Mouse (Mus musculus): ENCODE results near the gene Arhgap18. TPM values are rescaled to one million over a fixed set of nuclear protein-coding genes. Genes with fewer than 3 reads are reported as not detected.

The Arhgap18 gene
- polyA plus RNA-seq (2014; fragmentation: Nextera tagmentation; extraction: Ambion mirVana): 18.2 and 20.9 TPM in 2 replicates

- peak within 1 kb of the TSS; percentile 8; the same call in 1 of the 2 replicates for H3K9ac ChIP-seq (ENCODE audit: low read length)
- WGBS: 76% methylated on average over 11 of the region's 11 CpGs
- DNase-seq (ENCODE audit: low spot score) (no peak), ATAC-seq (replicated peaks; ENCODE audit: low FRiP score) (peak; percentile 58)
- H3K4me1 ChIP-seq (replicated peaks; ENCODE audit: control insufficient read depth, insufficient read depth, low read length): no peaks in the 10 kb centered on the region
- peak within 1 kb of the TSS; percentile 46; the same call in 1 of the 2 replicates for H3K27ac ChIP-seq (ENCODE audit: low read depth, low read length)
- peak within 1 kb of the TSS; percentile 13; the same call in 1 of the 2 replicates for H3K4me2 ChIP-seq (ENCODE audit: low read depth, low read length, severe bottlenecking)
- no peaks in the 10 kb centered on the region for H3K27me3 ChIP-seq (ENCODE audit: control insufficient read depth, insufficient read depth, low read length)
- H3K4me3 ChIP-seq (ENCODE audit: low read depth, low read length): no peak within 1 kb of the TSS
- no peaks in the 10 kb centered on the region for H3K9me3 ChIP-seq (ENCODE audit: control insufficient read depth, low read length)
- no peaks in the 10 kb centered on the region for H3K36me3 ChIP-seq (ENCODE audit: control insufficient read depth, insufficient read depth, low read length)
Observed at GRCm38 (mm10) chr10:26752929-26753567, at the start of gene Arhgap18. Gene Arhgap18, plus strand, starts transcription at chr10:26753421.

DNA sequence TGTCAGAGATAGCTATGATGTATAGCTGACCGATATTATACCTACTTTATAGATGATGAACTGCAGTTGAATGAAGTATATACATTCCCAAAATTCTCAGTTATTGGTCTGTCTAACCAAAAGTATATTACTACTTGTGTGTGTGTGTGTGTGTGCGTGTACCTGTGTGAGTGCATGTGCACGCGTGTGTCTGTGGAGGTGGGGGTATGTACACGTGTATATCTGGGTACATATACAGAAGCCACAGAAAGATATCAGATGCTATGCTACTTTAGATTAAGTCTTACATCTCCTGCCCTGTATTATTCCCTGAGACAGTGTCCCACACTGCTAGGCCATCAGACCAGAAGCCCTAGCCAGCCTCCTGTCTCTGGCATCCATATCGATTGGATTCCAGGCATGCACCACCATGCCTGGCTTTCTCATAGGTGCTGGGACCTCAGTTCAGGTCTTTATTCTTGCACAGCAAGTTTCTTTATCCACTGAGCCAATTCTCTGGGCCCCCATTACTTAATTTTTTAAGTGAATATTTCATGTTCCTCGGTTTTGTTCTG is 42.7 kb upstream of the Arhgap18 start:
- peak; percentile 21; the same call in 1 of the 2 replicates for ATAC-seq (replicated peaks; ENCODE audit: low FRiP score)
- H3K4me3 ChIP-seq (ENCODE audit: low read depth, low read length): no peak overlapping the region
- H3K36me3 ChIP-seq (ENCODE audit: control insufficient read depth, insufficient read depth, low read length): no peaks in the 10 kb centered on the region
- H3K9ac ChIP-seq (ENCODE audit: low read length): no peak overlapping the region
- WGBS: 97% methylated on average over 7 of the region's 7 CpGs
- no peaks in the 10 kb centered on the region for H3K4me1 ChIP-seq (replicated peaks; ENCODE audit: control insufficient read depth, insufficient read depth, low read length)
- no peaks in the 10 kb centered on the region for H3K9me3 ChIP-seq (ENCODE audit: control insufficient read depth, low read length)
- no peak overlapping the region for H3K27ac ChIP-seq (ENCODE audit: low read depth, low read length)
- no peak overlapping the region for H3K4me2 ChIP-seq (ENCODE audit: low read depth, low read length, severe bottlenecking)
- no peak for DNase-seq (ENCODE audit: low spot score)
- no peaks in the 10 kb centered on the region for H3K27me3 ChIP-seq (ENCODE audit: control insufficient read depth, insufficient read depth, low read length)

DNA sequence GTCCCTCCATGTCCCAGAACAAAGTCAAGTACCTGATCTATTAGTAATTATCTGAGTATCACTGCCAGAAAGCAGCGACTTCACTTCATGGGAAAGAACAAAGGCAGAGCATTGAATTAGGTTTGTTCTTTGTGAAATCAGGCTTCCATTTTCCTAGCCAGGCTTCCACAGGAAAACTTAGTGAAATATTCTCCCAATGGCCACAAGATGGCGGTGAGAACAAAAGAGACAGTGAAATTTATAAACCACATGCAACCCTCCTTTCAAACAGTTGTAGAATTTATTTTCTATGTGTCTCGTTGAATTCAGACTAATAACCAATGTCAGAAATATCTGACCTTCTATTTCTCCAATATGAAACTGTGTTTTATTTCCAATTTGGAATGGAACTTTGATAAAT is 42.2 kb upstream of the Arhgap18 start:
- H3K4me1 ChIP-seq (replicated peaks; ENCODE audit: control insufficient read depth, insufficient read depth, low read length): no peaks in the 10 kb centered on the region
- no peak overlapping the region for H3K9ac ChIP-seq (ENCODE audit: low read length)
- ATAC-seq (replicated peaks; ENCODE audit: low FRiP score) (peak; percentile 62), DNase-seq (ENCODE audit: low spot score) (no peak)
- H3K27me3 ChIP-seq (ENCODE audit: control insufficient read depth, insufficient read depth, low read length): no peaks in the 10 kb centered on the region
- H3K9me3 ChIP-seq (ENCODE audit: control insufficient read depth, low read length): no peaks in the 10 kb centered on the region
- no peak overlapping the region for H3K4me3 ChIP-seq (ENCODE audit: low read depth, low read length)
- no peaks in the 10 kb centered on the region for H3K36me3 ChIP-seq (ENCODE audit: control insufficient read depth, insufficient read depth, low read length)
- 13% methylated on average over 3 of the region's 3 CpGs for WGBS
- no peak overlapping the region for H3K4me2 ChIP-seq (ENCODE audit: low read depth, low read length, severe bottlenecking)
- H3K27ac ChIP-seq (ENCODE audit: low read depth, low read length): no peak overlapping the region

DNA sequence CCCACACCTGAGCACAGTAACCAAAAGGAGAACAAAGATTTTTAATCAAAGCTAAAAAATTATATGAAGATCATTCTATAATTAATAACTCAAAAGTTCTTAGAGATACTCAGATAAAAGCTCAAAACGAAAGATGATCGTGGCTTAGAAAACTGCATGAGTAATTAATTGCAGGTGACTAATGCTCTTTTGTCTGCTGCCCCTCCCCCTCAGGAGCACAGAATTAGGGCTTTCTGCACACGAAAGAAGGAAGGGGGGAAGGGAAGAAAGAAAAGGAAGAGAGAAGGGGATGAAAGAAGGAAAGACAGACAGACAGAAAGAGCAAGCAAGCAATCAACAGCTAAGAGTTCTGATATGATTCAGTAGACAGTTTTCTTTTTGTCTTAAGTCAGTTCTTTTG is 39.2 kb upstream of the Arhgap18 start:
- ATAC-seq (replicated peaks; ENCODE audit: low FRiP score) (no peak), DNase-seq (ENCODE audit: low spot score) (no peak)
- H3K4me3 ChIP-seq (ENCODE audit: low read depth, low read length): no peak overlapping the region
- no peaks in the 10 kb centered on the region for H3K4me1 ChIP-seq (replicated peaks; ENCODE audit: control insufficient read depth, insufficient read depth, low read length)
- no peaks in the 10 kb centered on the region for H3K9me3 ChIP-seq (ENCODE audit: control insufficient read depth, low read length)
- 37% methylated on average over 3 of the region's 3 CpGs for WGBS
- H3K9ac ChIP-seq (ENCODE audit: low read length): no peak overlapping the region
- no peak overlapping the region for H3K4me2 ChIP-seq (ENCODE audit: low read depth, low read length, severe bottlenecking)
- no peak overlapping the region for H3K27ac ChIP-seq (ENCODE audit: low read depth, low read length)
- no peaks in the 10 kb centered on the region for H3K36me3 ChIP-seq (ENCODE audit: control insufficient read depth, insufficient read depth, low read length)
- H3K27me3 ChIP-seq (ENCODE audit: control insufficient read depth, insufficient read depth, low read length): no peaks in the 10 kb centered on the region

- no peaks in the 10 kb centered on the region for H3K4me1 ChIP-seq (replicated peaks; ENCODE audit: control insufficient read depth, insufficient read depth, low read length)
- no peak overlapping the region for H3K4me3 ChIP-seq (ENCODE audit: low read depth, low read length)
- ATAC-seq (replicated peaks; ENCODE audit: low FRiP score) (no peak), DNase-seq (ENCODE audit: low spot score) (no peak)
- H3K4me2 ChIP-seq (ENCODE audit: low read depth, low read length, severe bottlenecking): no peak overlapping the region
- no peak overlapping the region for H3K9ac ChIP-seq (ENCODE audit: low read length)
- H3K27me3 ChIP-seq (ENCODE audit: control insufficient read depth, insufficient read depth, low read length): no peaks in the 10 kb centered on the region
- no peaks in the 10 kb centered on the region for H3K9me3 ChIP-seq (ENCODE audit: control insufficient read depth, low read length)
- no peaks in the 10 kb centered on the region for H3K36me3 ChIP-seq (ENCODE audit: control insufficient read depth, insufficient read depth, low read length)
- H3K27ac ChIP-seq (ENCODE audit: low read depth, low read length): no peak overlapping the region
- 91% methylated on average over 2 of the region's 2 CpGs for WGBS
Observed at GRCm38 (mm10) chr10:26724704-26725103, 28.5 kb upstream of the Arhgap18 start.

DNA sequence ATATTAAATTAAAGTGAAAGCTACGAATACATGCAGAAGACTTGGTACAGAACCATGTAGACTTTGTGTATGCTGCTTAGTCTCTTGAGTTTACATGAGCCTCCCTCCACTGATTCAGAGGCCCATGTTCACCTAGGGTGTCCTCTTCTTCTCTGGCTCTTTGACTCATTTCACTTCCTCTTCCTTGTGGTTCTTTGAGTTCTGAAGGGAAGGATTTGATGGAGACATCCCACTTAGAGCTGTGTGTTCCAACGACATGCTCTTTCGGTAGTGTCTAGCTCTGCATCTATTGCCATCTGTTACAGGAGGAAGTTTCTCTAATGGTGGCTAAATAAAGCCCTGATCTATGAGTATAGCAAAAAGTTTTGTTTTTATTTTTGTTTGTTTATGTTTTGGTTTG is 28.0 kb upstream of the Arhgap18 start:
- ATAC-seq (replicated peaks; ENCODE audit: low FRiP score) (no peak), DNase-seq (ENCODE audit: low spot score) (no peak)
- Histone ChIP-seq H3K9ac (ENCODE audit: low read length) (no peak overlapping the region), H3K4me2 (ENCODE audit: low read depth, low read length, severe bottlenecking) (no peak overlapping the region), H3K4me1 (replicated peaks; ENCODE audit: control insufficient read depth, insufficient read depth, low read length) (no peaks in the 10 kb centered on the region), H3K9me3 (ENCODE audit: control insufficient read depth, low read length) (no peaks in the 10 kb centered on the region), H3K36me3 (ENCODE audit: control insufficient read depth, insufficient read depth, low read length) (no peaks in the 10 kb centered on the region), H3K27me3 (ENCODE audit: control insufficient read depth, insufficient read depth, low read length) (no peaks in the 10 kb centered on the region), H3K4me3 (ENCODE audit: low read depth, low read length) (no peak overlapping the region), H3K27ac (ENCODE audit: low read depth, low read length) (no peak overlapping the region)
- 91% methylated on average over 3 of the region's 3 CpGs for WGBS

- WGBS: 82% methylated on average over 3 of the region's 3 CpGs
- H3K9ac ChIP-seq (ENCODE audit: low read length): no peak overlapping the region
Observed at GRCm38 (mm10) chr10:26750827-26751226, 2.4 kb upstream of the Arhgap18 start.

DNA sequence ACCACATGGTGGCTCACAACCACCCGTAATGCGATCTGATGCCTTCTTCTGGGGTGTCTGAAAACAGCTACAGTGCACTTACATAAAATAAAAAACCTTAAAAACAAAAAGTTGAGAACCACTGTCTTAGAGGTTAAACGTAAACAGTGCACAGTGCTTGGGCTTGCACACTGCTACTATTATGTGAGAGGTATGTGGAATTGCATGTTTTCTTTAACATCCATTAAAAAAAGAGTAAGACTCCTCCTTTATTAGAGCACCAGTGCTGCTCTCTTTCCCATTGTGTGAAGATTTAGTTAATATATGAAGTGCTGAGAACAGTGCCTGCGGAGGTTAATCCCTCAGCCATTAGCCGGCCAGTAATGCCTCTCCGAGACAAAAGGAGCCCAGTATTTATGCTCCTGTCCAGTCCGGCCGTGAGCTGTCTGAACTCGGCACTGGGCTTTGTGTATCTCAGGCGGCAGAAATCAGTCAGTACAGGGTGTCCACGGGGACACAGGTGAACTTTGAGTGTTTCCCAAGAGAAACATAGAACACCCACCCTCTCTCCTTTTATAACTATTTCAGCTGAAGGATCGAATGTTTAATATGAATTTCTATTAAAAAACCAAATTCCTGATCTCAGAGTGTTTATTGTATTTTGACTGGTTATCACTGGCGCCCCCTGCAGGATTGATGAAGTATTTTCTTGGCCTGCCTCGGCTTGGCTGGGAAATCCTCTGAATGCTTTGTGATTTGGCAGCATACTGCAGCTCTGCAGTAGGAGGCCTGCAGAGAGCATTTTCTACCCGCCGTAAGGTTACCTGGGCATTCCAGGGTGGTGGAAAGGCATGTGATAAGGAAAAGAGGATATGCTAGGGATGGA is 925 bp upstream of the Arhgap18 start:
- Histone ChIP-seq H3K9me3 (ENCODE audit: control insufficient read depth, low read length) (no peaks in the 10 kb centered on the region), H3K4me1 (replicated peaks; ENCODE audit: control insufficient read depth, insufficient read depth, low read length) (no peaks in the 10 kb centered on the region), H3K4me2 (ENCODE audit: low read depth, low read length, severe bottlenecking) (peak overlapping the region; percentile 13; the same call in 1 of the 2 replicates), H3K4me3 (ENCODE audit: low read depth, low read length) (no peak overlapping the region), H3K9ac (ENCODE audit: low read length) (peak overlapping the region; percentile 8; the same call in 1 of the 2 replicates), H3K27me3 (ENCODE audit: control insufficient read depth, insufficient read depth, low read length) (no peaks in the 10 kb centered on the region), H3K36me3 (ENCODE audit: control insufficient read depth, insufficient read depth, low read length) (no peaks in the 10 kb centered on the region), H3K27ac (ENCODE audit: low read depth, low read length) (peak overlapping the region; percentile 46; the same call in 1 of the 2 replicates)
- 39% methylated on average over 16 of the region's 16 CpGs for WGBS
- ATAC-seq (replicated peaks; ENCODE audit: low FRiP score) (peak; percentile 88), DNase-seq (ENCODE audit: low spot score) (peak; percentile 77)

More at GRCm38 (mm10) chr10:26750827-26751226, 2.4 kb upstream of the Arhgap18 start:
- H3K4me2 ChIP-seq (ENCODE audit: low read depth, low read length, severe bottlenecking): no peak overlapping the region
- H3K4me3 ChIP-seq (ENCODE audit: low read depth, low read length): no peak overlapping the region
- DNase-seq (ENCODE audit: low spot score) (no peak), ATAC-seq (replicated peaks; ENCODE audit: low FRiP score) (no peak)
- H3K36me3 ChIP-seq (ENCODE audit: control insufficient read depth, insufficient read depth, low read length): no peaks in the 10 kb centered on the region
- H3K9me3 ChIP-seq (ENCODE audit: control insufficient read depth, low read length): no peaks in the 10 kb centered on the region
- H3K4me1 ChIP-seq (replicated peaks; ENCODE audit: control insufficient read depth, insufficient read depth, low read length): no peaks in the 10 kb centered on the region
- no peaks in the 10 kb centered on the region for H3K27me3 ChIP-seq (ENCODE audit: control insufficient read depth, insufficient read depth, low read length)
- H3K27ac ChIP-seq (ENCODE audit: low read depth, low read length): no peak overlapping the region
